Mouse (Mus musculus) testis, adult 2 months (tissue): ENCODE data around the gene Kcnip4.

ENCODE experiments used
- CTCF ChIP-seq: fragments of 200-500 bp; IDR thresholded peaks from 2 replicates; pipeline ENCODE4 v1.5.1; 2012; ENCODE audit warnings: low read depth, mild to moderate bottlenecking, inconsistent platforms, low read length, moderate library complexity; ENCODE audit not compliant: control insufficient read depth, insufficient read depth, insufficient replicate concordance
- POLR2A ChIP-seq: fragments of 200-500 bp; IDR thresholded peaks from 2 replicates; pipeline ENCODE4 v1.6.1; 2012; ENCODE audit warnings: low read depth, mild to moderate bottlenecking, inconsistent platforms, low read length, moderate library complexity; ENCODE audit not compliant: control insufficient read depth

DNA sequence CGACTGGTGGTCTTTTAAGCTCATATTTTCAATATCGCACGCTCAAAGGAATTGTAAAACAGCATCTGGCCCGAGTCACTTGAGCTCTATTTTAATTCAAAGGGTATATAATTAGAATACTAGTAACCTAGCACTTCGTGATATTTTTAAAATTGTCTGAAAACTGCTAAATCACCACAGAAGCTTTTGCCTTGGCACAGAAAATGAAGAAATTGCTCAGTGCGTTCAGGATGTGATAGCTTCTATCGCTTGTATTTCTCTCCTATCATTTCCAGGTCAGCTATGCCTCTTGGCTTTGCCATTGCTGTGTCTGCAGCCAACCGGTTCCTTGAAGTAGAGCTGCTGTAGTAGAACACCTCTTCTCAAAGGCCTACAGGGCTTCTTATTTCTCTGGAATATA lies 255.9 kb downstream of the Kcnip4 start:
- TF ChIP-seq CTCF (no peak), POLR2A (no peak)
